Mouse (Mus musculus): ENCODE measurements at regions not wholly inside any gene's neighbourhood (a gene's known extent, or its start where the extent isn't known, plus 50 kb on each side); places are given as distances from the start of the nearest gene placed in this dataset.

DNA sequence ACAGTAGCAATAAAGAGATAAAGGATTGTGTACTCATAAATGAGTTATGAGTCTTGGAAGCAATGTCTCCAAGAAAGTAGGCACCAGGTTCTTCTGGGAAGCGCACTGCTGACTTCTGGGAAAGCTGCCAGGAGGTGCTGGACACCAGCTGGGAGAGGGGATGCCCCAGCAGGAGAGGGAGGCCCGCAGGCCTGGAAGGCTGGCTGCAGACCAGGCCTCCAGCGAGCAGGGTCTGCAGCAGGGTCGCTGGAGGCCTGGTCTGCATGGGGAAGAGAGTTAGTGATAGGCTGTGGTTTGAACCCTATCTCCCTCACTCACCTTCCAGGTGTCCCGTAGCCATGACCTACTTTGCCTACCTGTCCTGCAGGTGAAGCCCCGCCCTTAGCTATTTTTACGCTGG, 102.6 kb upstream of the 1600014C23Rik start:
- ATAC-seq (replicated peaks; ENCODE audit: poor library complexity, severe bottlenecking), result no peak

DNA sequence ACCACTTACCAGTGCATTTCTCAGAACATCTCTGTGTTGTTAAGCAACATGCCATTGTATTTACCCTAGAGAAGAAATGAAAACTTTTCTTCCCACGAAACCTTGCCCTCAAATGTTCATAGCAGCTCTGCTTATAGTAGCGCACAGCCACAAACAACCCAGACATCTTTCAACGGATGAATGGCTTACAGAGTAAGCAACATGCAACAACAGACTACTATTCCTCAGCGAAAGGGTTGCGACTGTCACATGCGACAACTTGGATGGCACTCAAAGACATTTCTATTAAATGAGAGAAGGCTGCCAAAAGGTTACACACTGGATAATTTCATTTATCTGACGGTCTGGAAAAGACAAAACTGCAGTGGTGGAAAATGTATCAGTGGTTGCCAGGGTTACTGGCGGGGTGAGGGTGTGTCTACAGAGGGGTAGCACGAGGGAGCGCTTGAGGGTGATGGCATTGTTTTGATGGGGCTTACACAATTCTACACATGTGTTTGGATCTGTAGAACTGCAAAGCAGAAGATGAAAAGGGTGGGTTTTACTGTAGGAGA, 101.0 kb upstream of the 1600014C23Rik start:
- ATAC-seq (replicated peaks; ENCODE audit: poor library complexity, severe bottlenecking), result no peak

DNA sequence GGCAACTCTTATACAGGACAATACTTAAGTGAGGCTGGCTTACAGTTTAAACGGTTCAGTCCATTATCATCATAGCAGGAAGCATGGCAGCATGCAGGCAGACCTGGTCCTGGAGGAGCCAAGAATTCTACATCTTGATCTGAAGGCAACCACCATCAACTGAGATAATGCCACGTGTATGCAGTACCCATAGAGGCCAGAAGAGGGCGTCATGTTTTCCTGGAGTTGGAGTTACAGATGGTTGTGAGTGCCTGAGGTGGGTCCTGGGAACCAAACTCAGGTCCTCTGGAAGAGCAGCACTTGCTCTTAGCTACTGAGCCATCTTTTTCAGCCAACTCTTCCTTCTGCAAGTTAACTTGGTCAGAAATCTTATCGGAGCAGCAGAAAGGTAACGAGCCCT, 96.7 kb upstream of the 1600014C23Rik start:
- ATAC-seq (replicated peaks; ENCODE audit: poor library complexity, severe bottlenecking), result no peak

DNA sequence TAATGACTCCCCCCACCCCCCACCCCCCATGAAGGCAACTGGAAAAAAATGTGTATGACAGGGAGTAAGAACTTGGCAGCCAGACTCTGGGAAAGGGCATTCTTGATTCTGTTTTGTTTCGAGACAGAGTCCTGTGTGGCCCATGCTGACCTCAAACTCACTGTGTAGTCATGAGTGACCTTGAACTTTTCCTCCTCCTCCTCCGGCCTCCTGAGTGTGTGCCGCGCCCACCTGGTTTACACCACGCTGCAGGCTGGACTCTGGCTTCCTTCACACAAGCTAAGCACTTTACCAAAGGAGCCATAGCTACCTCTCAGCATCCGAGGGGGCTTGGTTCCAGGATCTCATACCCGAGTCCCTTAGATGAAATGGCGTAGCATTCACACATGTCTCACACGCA, 95.9 kb upstream of the 1600014C23Rik start:
- no peak for ATAC-seq (replicated peaks; ENCODE audit: poor library complexity, severe bottlenecking)

DNA sequence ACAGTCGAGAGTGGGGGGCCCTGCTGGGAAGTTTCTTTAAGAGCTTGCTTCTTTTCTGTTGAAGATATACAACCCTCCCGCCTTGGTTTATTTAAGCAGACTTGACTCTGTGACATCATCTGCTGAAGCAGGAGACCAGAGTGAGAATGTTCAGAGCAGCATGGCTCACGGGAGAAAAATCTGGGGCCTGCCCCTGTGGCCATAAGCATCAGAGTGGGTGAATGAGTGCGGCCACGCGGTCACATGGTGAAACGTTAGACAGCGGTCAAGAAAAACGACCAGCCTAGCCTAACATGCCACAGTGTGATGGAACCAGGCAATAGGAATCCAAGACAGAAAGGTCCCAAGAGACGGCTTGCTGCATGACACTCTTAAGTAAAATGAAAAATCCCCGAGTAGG, 95.2 kb upstream of the 1600014C23Rik start:
- ATAC-seq (replicated peaks; ENCODE audit: poor library complexity, severe bottlenecking), result no peak

DNA sequence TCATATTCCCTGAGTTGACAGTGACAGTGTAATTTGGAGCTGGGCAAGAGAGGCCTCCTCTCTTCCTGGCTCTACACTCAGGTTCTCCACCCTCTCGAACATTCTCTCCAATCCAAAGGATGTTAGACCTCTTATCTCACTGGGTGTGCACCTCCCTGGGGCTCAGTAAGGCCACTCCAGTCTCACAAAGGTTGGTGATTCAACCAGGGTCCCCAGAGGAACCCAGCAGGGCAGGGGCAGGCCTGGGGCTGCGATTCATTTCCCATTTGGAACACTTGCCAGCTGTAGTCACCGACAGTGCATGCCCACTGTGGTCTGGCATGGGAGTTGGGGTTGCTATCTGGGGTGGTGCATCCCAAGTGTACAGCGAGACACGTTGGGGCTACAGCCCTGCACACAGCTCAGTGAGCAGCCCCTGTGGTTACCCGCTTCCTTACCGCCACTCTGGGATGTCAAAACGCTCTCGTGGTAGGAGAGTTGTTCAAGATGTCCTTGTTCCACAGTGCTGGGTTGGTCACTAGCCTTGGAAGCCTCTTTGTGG, 94.7 kb upstream of the 1600014C23Rik start:
- peak; percentile 97 for ATAC-seq (replicated peaks; ENCODE audit: poor library complexity, severe bottlenecking)

DNA sequence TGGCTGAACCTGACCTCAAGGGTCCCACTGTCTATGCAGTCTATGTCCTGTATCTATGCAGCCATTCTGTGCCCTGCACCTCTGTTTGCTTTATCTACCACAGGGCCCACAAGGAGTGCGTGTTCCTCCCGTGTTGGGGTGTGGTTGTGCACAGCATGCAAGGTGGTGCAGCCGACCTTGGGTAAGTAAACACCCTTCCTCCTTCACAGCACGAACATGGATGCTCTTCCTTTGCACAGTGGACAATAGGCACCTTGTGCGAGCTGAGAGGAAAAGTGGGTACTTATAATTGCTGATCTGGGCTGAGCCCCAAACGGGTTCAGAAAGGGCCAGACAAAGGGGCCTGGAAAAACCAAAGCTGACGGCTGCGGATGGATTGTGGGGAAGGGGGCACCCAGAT, 91.3 kb upstream of the 1600014C23Rik start:
- no peak for ATAC-seq (replicated peaks; ENCODE audit: poor library complexity, severe bottlenecking)

DNA sequence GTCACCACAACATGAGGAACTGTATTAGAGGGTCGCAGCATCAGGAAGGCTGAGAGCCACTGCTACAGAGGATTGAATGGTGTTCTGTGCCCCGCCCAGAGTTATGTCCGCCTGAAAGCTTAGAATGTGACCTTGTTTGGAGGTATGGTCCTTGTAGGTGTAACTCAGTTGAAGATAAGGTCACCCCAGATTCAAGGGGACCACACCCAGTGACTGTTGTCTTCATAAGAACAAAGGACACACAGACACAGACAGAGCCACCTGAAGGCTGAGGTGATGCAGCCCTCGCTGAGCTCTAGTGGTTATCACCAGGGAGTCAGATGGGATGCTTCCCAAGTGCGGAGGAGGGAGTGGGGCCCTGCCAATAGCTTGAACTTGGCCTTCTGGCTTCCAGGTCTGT, 89.9 kb upstream of the 1600014C23Rik start:
- no peak for ATAC-seq (replicated peaks; ENCODE audit: poor library complexity, severe bottlenecking)

DNA sequence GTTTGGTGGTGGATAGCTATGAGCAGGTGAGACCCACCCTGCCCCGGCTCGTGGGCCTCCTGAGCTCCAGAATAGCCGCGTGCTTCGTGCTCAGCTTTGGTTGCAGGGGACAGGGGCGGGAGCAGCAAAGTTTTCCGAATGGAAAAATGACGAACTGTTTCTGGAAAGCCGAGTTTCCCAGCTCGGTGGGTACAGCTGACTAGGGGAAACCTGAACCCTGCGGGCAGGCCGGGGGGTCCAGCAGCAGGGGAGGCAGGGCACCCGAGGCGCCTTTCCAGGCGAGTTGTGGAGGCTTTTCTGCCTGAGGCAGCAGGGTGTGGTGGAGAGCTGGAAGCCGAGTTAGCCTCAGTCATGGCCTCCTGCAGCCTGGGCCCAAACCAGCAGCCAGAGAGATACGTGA, 88.8 kb upstream of the 1600014C23Rik start:
- no peak for ATAC-seq (replicated peaks; ENCODE audit: poor library complexity, severe bottlenecking)

DNA sequence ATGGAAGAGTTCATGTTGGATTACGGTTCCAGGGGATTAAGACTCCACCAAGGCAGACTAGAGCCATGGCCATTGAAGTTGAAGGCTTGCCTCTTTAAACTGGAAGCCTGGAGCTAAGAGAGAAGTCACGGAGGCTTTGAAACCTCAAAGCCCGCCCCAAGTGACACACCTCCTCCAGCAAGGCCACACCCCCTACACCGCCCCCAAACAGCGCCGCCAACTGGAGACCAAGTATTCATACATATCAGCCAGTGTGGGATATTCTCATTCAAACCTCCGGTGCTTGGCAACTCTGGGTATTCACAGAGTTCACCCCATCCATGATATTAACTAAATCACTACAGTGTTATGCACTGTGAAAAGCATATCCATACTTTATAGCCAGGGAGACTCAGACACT, 87.7 kb upstream of the 1600014C23Rik start:
- no peak for ATAC-seq (replicated peaks; ENCODE audit: poor library complexity, severe bottlenecking)

DNA sequence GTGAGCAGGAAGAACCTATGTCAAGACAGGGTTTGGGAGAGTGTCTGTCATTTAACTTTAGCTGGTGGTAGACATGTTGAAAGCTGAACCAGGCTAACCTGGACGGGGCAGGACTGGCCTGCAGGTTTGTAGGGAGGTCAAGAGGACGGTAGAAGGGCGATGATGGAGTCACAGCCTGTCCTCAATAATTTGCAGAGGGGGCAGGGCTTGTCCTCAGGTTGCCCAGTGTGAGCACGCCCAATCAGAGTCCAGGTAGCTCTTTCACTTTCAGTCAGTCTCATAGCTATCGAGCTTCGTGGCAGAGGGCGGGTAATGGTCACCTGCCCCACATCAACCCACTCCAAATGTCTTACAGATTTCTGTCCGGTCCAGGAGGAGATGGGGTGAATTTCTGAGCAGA, 85.5 kb upstream of the 1600014C23Rik start:
- ATAC-seq (replicated peaks; ENCODE audit: poor library complexity, severe bottlenecking), result no peak

DNA sequence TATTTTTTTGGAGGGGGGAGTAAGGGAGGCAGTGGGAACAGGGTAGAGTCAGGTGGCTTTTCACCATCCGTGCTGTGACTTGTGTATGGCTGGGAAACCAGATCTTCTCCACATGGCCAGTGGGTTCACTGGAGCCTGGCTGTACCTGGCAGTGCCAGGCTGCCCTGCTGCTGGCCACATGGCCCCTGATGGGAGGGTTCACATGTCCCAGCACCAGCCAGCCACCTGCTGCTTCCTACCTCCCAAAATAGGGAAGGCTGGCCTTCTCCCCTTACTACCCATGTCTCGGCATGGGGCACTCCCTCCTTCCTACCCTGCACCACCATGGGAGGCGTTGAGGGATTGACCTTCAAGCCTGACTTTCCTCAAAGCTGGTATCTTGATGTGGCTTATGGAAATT, 82.9 kb upstream of the 1600014C23Rik start:
- no peak for ATAC-seq (replicated peaks; ENCODE audit: poor library complexity, severe bottlenecking)

DNA sequence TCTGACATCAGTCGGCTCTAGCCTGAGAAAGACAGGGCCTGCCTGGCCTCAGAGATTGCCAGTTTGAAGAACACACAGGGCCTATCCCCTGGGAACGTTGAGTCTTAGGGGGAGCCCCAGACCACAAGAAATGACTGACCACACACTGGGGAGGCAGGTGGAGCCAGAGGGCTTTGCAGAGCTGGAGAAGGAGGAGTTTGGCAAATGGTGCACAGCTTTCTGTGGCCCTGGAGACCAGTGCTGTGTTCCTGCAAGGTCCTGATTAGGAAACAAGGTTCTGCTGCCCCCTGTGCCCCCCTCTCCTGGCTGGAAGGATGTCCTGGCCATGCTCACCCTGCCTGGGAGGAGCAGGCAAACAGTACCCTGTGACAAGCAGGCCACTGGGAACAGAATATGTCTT, 82.2 kb upstream of the 1600014C23Rik start:
- peak; percentile 60 for ATAC-seq (replicated peaks; ENCODE audit: poor library complexity, severe bottlenecking)

DNA sequence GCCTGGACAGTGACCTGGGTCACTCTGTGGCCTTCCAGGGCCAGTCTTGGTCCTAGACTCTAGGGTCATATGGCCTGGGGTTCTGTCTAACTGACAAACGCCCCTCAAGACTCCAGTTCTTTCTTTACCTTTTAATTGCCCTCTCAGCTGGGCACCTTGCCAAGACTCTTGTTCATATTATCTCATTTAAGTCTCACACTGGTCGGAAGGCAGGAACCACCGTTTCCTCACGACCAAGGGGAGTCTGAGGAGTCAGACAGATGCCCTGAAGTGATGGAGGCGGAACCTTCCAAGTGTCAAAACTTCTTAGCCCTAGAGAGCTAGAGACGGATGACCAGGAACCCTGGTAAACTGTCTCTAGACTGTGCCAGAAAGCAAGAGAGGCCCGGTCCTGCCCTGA, 81.7 kb upstream of the 1600014C23Rik start:
- peak; percentile 15; the same call in 1 of the 2 replicates for ATAC-seq (replicated peaks; ENCODE audit: poor library complexity, severe bottlenecking)

DNA sequence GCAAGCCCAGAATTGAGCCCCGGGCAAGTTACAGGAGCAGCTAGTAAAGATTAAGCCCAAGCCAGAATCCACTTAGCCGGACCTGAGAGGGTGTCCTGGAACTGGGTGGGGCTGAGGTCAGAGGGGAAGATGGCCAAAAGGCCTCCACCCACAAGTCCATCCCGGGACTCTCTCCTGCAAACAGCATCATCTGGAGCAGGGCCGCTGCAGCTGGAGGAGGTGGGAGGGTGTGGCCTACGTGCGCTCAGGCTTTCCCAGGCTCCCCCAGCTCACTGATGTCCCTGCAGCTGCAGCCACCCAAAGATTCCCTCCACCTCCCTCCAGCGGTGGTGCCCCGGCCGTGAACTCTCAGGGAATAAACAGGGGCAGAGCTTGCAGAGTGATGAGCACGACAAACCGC, 80.9 kb upstream of the 1600014C23Rik start:
- no peak for ATAC-seq (replicated peaks; ENCODE audit: poor library complexity, severe bottlenecking)

DNA sequence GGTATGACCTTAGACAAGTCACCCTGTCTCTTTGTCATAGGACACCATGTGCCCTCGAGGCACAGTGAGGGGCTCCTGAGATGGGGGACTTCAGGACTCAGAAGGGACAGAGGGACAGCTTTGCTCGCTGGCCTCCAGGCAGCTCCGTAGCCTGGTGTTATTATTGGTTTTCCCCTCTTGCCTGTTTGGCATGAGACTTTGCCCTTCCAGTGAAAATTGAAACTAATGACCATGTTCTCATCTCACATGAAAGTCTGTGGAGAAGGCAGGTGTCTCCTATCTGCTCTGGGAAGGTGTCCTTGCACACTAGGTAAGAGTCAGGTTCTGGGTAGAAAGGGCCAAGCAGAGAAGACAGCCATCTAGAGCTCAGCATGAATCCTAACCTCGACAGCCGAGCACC, 80.3 kb upstream of the 1600014C23Rik start:
- no peak for ATAC-seq (replicated peaks; ENCODE audit: poor library complexity, severe bottlenecking)

DNA sequence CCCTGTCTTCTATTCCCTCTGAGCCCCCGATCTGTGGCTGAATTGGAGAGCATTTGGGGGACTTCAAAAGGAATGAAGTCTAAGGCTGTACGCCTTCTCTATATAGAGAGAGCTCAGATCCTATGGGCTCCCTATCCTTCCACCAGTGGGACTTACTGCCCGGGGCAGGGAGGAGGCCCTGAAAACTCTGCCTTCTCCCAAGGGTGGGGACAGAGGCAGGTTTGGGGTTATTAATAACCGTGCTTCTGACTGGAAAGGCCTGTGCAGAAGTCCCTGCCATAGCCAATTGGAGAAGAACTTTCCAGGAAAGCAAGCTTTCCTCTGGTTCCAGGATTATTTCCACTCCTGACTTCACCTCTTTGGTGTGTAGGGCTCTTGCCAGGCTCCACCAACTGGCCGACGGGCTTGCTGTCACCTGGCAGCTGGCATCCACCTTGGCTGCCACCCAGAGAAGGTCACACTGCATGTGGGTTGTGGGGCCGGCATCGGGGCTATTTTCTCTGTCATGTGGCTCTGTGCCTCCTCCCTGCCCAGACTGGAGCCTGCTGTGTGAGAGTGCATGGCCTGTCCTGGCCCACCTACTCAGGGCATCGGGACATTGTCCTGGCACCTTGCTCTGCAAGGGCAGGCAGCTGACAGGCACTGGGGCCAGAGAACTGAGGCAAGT, 78.8 kb upstream of the 1600014C23Rik start:
- ATAC-seq (replicated peaks; ENCODE audit: poor library complexity, severe bottlenecking), result no peak

DNA sequence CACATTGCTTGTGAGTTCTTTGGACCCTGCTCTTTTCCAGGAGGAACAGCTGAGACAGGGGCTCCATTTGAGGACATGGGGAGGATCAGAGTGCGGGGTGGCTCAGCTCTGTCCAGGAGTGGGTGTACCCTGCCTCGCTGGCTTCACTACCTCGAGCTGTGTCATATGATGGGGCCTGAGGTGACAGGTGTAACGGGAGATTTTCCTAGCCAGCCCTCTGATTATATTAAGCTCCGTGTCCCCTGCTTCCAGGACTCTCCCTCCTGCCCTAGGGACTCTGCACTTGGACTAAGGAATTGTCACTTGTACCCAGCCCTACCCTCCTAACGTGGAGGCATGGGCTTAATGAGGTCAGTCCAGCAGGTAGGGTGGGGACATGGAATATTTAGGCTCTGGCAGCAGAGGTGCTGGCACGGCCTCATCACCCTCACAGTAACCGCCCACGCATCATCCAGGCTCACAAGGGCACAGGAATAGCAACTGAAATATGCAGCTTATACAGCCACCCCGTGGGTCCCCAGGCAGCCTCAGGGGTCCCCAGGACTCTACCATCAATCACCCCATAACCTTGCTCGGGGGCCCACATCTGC, 78.1 kb upstream of the 1600014C23Rik start:
- ATAC-seq (replicated peaks; ENCODE audit: poor library complexity, severe bottlenecking), result no peak

DNA sequence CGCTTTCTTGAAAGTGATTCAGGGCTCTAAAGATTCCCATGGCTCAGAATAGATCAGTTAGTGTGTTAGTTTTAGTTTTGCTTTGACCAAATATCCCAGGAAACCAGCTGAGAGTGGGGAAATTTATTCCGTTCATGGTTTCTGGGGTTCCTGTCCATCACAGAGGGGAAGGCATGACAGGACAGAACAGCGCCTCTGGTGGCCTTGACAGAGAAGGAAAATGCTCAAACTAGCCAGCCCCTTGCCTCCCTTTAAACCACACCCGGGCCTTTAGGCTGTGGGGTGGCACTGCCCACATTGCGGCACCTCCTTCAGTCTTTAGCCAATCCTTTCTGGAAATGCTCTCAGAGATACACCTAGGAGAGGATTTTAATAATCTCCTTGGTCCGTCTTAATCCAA, 76.1 kb upstream of the 1600014C23Rik start:
- no peak for ATAC-seq (replicated peaks; ENCODE audit: poor library complexity, severe bottlenecking)

DNA sequence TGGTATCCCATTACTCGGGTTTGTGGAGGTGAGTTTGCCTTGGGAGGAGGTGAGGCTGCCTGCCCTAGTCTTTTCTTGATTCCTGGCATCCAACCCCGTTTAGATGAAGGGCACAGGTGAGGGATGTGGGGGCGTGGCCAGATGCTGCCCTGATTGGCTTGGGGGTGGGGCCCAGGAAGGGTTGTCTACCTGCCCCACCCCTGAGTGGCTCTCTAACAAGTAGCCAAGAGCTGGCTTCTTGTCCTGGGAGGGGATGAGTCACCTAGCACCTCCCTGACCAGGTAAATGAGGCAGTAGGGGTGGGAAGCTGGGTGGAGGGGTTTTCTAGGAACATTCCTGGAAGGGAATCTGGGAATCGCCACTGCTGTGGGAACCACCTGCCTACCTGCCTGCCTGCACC, 74.7 kb upstream of the 1600014C23Rik start:
- no peak for ATAC-seq (replicated peaks; ENCODE audit: poor library complexity, severe bottlenecking)

DNA sequence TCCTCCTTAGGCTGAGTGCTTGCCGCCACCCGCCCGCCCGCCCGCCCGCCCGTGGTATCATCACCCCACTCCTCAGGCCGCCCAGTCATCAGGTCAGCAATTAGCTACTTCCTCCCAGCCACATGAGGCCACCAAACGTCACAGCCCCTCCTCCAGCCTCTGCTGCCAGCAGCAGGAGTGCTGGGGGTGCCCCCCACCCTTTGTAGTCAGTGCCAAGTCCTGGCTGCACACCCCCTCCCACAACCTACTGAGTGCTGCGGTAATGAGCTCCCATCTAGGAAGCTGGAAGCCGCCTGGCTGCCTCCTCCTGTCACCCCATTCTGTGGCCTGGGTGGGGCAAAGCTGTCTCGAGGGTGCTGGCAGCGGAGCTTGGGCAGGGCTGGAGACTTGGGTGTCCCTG, 73.8 kb upstream of the 1600014C23Rik start:
- ATAC-seq (replicated peaks; ENCODE audit: poor library complexity, severe bottlenecking), result peak; percentile 10; the same call in 1 of the 2 replicates

DNA sequence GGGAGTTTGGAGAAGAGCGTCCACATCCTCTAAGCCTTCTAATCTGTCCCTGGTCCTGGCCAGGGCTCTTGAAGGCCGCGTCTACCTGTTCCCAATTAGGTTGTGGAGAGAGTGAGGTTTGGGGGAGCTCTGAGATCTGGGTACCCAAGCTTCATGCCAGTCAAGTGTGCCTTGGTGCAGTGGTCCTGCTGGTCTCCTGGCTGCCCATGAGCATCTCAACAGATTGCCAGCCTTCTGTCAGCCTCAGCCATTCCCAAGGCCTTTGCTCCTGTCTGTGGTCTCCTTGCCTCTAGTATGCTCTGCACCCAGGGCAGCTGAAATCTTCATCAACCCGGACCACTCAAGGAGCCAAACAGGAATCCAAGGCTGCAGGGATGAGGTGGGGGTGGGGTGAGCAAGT, 73.2 kb upstream of the 1600014C23Rik start:
- ATAC-seq (replicated peaks; ENCODE audit: poor library complexity, severe bottlenecking), result no peak
